Mouse (Mus musculus) ES-E14 (cell line): ENCODE measurements around the gene Sash1. TPM values are rescaled to one million over a fixed set of nuclear protein-coding genes. Genes with fewer than 3 reads are reported as not detected.

Experiments
- DNase-seq: peaks from one replicate; pipeline ENCODE4 v3.0.0-alpha.2; 2013; ENCODE audit warnings: low read depth, low spot score
- H3K27ac ChIP-seq: 2 replicates; pipeline ENCODE4 v1.5.1; 2012; ENCODE audit warnings: low read depth, mild to moderate bottlenecking, low read length, moderate library complexity, mixed read lengths; ENCODE audit not compliant: poor library complexity, insufficient read depth, severe bottlenecking
- H3K36me3 ChIP-seq: 2 replicates; pipeline ENCODE4 v1.6.1; 2012; ENCODE audit warnings: mild to moderate bottlenecking, low read length, moderate library complexity, mixed read lengths; ENCODE audit not compliant: control insufficient read depth, poor library complexity, insufficient read depth, severe bottlenecking
- H3K4me1 ChIP-seq, 2 experiments: fragments of 150-350 bp in 1 of 2; sonication (generic) in 1 of 2; 2 replicates each; pipeline ENCODE4 v1.6.1; 2012; ENCODE audit warnings: low read length in 2 of 2, mild to moderate bottlenecking in 1 of 2, mixed read lengths in 1 of 2; ENCODE audit not compliant: control insufficient read depth in 2 of 2, insufficient read depth in 2 of 2, poor library complexity in 1 of 2
- H3K4me3 ChIP-seq, 2 experiments: fragments of 150-350 bp in 1 of 2; sonication (generic) in 1 of 2; 2 replicates each; pipeline ENCODE4 v1.5.1; 2012; ENCODE audit warnings: low read length in 2 of 2, low read depth in 1 of 2, mild to moderate bottlenecking in 1 of 2, mixed read lengths in 1 of 2; ENCODE audit not compliant: insufficient read depth in 1 of 2, poor library complexity in 1 of 2, severe bottlenecking in 1 of 2
- H3K9ac ChIP-seq: 2 replicates; pipeline ENCODE4 v1.6.1; 2012; ENCODE audit warnings: low read depth, mild to moderate bottlenecking, low read length, mixed read lengths; ENCODE audit not compliant: poor library complexity, insufficient read depth, severe bottlenecking
- H3K9me3 ChIP-seq: fragments of 150-350 bp; sonication (generic); 2 replicates; pipeline ENCODE4 v1.6.1; 2012; ENCODE audit warnings: low read depth, mild to moderate bottlenecking, low read length; ENCODE audit not compliant: control insufficient read depth, insufficient read depth
- CHD2 ChIP-seq: IDR thresholded peaks from 2 replicates; pipeline ENCODE4 v1.6.1; 2014; ENCODE audit warnings: mild to moderate bottlenecking, low read depth, low read length, inconsistent platforms
- HCFC1 ChIP-seq: IDR thresholded peaks from 2 replicates; pipeline ENCODE4 v1.6.1; 2012; ENCODE audit warnings: low read length, inconsistent platforms, borderline replicate concordance; ENCODE audit not compliant: insufficient read depth
- MAFK ChIP-seq: IDR thresholded peaks from 2 replicates; pipeline ENCODE4 v1.6.1; 2014; ENCODE audit warnings: mild to moderate bottlenecking, low read depth, low read length, inconsistent platforms; ENCODE audit not compliant: insufficient read depth
- ZC3H11A ChIP-seq: IDR thresholded peaks from 2 replicates; pipeline ENCODE4 v1.6.1; 2012; ENCODE audit warnings: low read depth, mild to moderate bottlenecking, inconsistent platforms, low read length, borderline replicate concordance
- ZNF384 ChIP-seq: IDR thresholded peaks from 2 replicates; pipeline ENCODE4 v1.6.1; 2012; ENCODE audit warnings: low read depth, low read length, inconsistent platforms
- in situ Hi-C, 2 experiments: fragments of 600-800 bp; cut with MboI; formaldehyde crosslinking; loops; one replicate each; pipeline ENCODE4 v1.15.1; 2025; ENCODE audit warnings: low sequenced_read_pairs in 2 of 2, inconsistent platforms in 1 of 2; ENCODE audit not compliant: unreplicated experiment in 2 of 2
- total RNA-seq: library from RNA; depleted of rRNA; stranded (reverse); fragments of 300-350 nt; gene quantifications from 2 replicates; pipeline ENCODE4 v1.2.3, GENCODE M21; 2012

The Sash1 gene
- total RNA-seq, 1 experiment, result 16.8 TPM

DNA sequence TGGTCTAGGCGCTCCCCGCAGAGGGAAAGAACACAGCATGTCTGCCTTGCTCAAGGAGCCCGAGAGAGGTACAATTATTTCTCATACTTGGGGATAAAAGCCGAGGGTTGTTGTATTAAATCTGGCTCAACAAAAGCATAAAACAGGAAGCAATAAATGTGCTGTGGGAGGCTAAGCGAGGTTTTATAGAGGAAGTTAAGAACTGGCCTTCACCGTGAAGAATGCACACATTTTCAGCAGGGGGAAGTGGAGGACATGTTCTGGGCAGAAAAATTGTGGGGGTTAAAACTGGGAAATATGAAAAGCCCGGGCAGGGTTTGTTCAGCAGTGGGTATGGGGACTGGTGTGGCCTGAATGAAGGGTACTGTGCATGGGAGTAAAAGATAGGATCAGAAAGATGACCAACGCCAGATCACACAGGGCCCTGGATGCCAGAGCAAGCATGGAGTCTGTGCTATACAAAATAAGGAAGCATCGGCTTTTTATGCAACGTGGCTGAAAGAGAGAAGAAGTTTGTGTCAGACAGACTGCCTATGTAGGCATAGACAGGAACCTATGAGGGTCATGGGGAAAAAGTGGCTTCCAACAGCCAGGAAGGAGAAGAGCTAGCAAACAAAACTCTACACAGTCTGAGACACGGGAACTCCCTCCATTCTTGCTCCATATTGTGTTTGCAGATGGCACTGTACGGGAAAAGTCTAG lies 108.2 kb downstream of the Sash1 start:
- in situ Hi-C loops, result no loop called here
- H3K9me3 ChIP-seq, result no peaks in the 10 kb centered on the region
- TF ChIP-seq ZNF384 (no peak), MAFK (no peak), CHD2 (no peak), HCFC1 (no peak), ZC3H11A (no peak)
- no peak overlapping the region for H3K27ac ChIP-seq
- no peak overlapping the region for H3K9ac ChIP-seq
- no peak for DNase-seq
- peaks cover 13% of the 10 kb centered on the region for H3K36me3 ChIP-seq
- H3K4me3 ChIP-seq, result no peak overlapping the region
- H3K4me1 ChIP-seq, result no peaks in the 10 kb centered on the region

GRCm38 (mm10) chr10:8776791-8777190 lies 109.1 kb downstream of the Sash1 start:
- Histone ChIP-seq H3K4me1 (no peaks in the 10 kb centered on the region), H3K36me3 (peaks cover 18% of the 10 kb centered on the region), H3K9me3 (no peaks in the 10 kb centered on the region), H3K27ac (no peak overlapping the region), H3K4me3 (no peak overlapping the region), H3K9ac (no peak overlapping the region)
- in situ Hi-C loops, result no loop called here
- TF ChIP-seq MAFK (no peak), CHD2 (no peak), HCFC1 (no peak), ZC3H11A (no peak), ZNF384 (no peak)
- DNase-seq, result no peak

- H3K4me1 ChIP-seq, result no peaks in the 10 kb centered on the region
- H3K4me3 ChIP-seq, result no peak overlapping the region
- TF ChIP-seq ZC3H11A, result no peak
- H3K9me3 ChIP-seq, result no peaks in the 10 kb centered on the region
- in situ Hi-C loops, result no loop called here
- no peak overlapping the region for H3K27ac ChIP-seq
- no peak for DNase-seq
- H3K9ac ChIP-seq, result no peak overlapping the region
- H3K36me3 ChIP-seq, result peaks cover 12% of the 10 kb centered on the region; the same call in 1 of the 2 replicates
These were observed 110.1 kb downstream of the Sash1 start for GRCm38 (mm10) chr10:8775794-8776193.

DNA sequence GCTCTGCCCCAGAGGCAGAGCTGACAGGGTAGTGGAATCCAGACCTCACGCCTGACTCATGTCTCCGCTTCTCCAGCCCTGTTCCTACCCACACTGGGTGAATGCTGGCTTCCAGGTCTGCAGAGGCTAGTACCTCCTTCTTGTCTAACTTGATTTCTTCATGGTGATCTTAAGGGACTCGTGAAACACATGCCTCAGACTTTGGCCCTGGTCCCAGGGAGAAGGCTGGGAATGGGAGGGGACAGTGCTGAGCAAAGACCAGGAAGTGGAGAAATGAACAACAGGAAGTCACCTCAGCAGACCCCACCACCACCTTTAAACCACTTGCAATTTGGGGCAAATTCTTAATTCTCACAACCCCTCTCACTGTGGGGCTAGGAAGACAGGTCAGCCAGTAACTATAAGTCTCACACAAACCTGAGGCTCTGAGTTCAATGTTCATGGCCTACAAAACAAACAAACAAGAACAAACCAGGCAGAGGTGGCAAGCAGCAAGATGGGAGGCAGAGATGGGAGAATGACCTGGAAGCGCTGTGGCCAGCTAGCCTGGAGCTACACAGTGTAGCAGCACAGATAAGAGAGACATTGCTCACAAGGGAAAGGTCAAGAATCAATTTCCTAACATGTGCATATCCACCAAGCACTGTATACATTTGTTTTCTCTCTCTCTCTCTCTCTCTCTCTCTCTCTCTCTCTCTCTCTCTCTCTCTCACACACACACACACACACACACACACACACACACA lies 113.2 kb downstream of the Sash1 start:
- TF ChIP-seq ZNF384 (no peak), CHD2 (no peak), HCFC1 (no peak), MAFK (no peak), ZC3H11A (no peak)
- in situ Hi-C loops, result no loop called here
- Histone ChIP-seq H3K9me3 (no peaks in the 10 kb centered on the region), H3K36me3 (peaks cover 9% of the 10 kb centered on the region; the same call in 1 of the 2 replicates), H3K4me3 (no peak overlapping the region), H3K4me1 (no peaks in the 10 kb centered on the region), H3K27ac (no peak overlapping the region), H3K9ac (no peak overlapping the region)
- no peak for DNase-seq
